Mouse (Mus musculus) ovary, postnatal 36 days (tissue): ENCODE data around the gene Ddi1.
"Not testable (repeated sequence)": the region's sequence is repeated elsewhere in the genome, so short reads cannot be mapped to it uniquely, and the experiment has no call there.

Experiments used
- DNase-seq: peaks from one replicate; pipeline ENCODE4 v3.0.0; 2022; ENCODE audit warnings: low spot score, mixed read lengths

The Ddi1 gene

GRCm38 (mm10) chr9:6269796-6270280, at the start of gene Ddi1:
Ddi1 (minus strand) TSS chr9:6269846.
- DNase-seq, result no peak

- DNase-seq, result no peak
Observed at GRCm38 (mm10) chr9:6317114-6317513, 47.5 kb upstream of the Ddi1 start.

DNA sequence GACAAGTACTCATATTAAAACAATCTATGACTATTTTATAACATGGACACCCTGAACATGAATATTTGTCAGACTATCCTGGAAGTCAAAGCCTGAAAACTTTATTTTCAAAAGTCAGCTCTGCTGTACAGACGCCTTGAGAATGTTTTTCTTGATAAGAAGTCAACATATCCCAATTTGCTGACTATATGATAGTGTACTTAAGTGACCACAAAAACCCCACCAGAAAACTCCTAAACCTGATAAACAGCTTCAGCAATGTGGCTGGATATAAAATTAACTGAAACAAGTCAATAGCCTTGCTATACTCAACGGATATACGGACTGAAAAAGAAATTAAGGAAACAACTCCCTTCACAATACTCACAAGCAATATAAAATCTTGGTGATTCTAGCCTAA, 36.2 kb upstream of the Ddi1 start:
- DNase-seq, result no peak

- no peak for DNase-seq
Observed at GRCm38 (mm10) chr9:6304590-6304989, 34.9 kb upstream of the Ddi1 start.

GRCm38 (mm10) chr9:6302050-6302449, 32.4 kb upstream of the Ddi1 start:
- DNase-seq, result no peak

DNA sequence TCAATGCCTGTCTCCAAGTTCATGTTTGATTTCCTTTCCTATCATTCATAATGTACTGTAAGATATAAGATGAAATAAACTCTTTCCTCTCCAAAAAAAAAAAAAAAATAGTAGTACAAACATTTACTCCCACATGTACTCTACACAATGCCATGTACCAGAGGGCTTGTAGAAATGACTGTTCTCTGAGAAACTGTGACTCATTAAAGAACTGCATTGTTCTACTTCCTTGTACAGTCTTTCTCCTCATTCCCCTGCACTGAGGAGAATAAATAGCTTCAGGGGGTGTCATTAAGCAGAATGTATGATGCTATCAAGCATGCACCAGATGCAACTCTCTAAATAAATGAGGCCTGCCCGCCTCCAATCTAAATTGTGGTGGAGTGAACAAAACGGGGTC, 28.9 kb upstream of the Ddi1 start:
- DNase-seq, result no peak

- DNase-seq, result no peak
Observed at GRCm38 (mm10) chr9:6289211-6289696, 19.6 kb upstream of the Ddi1 start.

- no peak for DNase-seq
Observed at GRCm38 (mm10) chr9:6286770-6287169, 17.1 kb upstream of the Ddi1 start.

DNA sequence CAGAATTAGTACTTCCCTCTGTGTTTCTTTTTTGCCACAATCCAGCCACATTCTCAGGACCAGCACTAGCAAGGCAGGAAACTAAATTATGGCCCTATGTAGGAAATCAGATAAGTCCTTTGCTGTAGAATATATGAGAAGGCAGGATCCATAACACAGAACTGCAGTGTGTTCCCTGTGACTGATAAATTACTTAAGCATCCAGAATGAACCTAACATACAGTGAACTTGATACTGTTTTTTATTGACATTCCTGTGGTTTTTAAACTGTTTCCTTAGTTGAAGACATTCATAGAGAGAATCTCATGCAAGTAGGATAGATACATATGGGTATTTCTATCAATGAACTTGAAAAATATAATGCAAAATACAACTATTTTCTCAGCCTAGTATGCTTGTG, 7.9 kb upstream of the Ddi1 start:
- no peak for DNase-seq

GRCm38 (mm10) chr9:6276395-6276794, 6.7 kb upstream of the Ddi1 start:
- no peak for DNase-seq

- no peak for DNase-seq
Observed at GRCm38 (mm10) chr9:6264820-6265219, 4.8 kb downstream of the Ddi1 start.

- no peak for DNase-seq
Observed at GRCm38 (mm10) chr9:6257072-6257471, 12.6 kb downstream of the Ddi1 start.

DNA sequence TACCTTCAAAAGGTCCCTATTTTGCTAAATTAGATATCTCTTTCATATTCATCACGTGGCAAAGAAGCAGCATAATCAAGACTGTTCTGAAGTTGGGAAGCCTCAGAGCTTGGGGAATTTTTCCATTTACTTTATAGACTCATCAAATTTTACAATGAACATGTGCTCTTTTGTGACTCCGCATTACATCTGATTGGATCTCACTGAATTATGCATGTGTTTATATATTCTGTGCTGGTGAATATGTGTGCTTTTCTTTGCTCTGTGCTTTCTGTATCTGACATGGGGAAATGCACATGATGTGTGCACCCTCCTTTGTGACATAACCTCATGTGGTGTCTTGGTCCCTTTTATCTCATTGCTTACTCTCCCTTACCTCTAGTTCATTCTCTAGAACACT, 17.7 kb downstream of the Ddi1 start:
- no peak for DNase-seq

DNA sequence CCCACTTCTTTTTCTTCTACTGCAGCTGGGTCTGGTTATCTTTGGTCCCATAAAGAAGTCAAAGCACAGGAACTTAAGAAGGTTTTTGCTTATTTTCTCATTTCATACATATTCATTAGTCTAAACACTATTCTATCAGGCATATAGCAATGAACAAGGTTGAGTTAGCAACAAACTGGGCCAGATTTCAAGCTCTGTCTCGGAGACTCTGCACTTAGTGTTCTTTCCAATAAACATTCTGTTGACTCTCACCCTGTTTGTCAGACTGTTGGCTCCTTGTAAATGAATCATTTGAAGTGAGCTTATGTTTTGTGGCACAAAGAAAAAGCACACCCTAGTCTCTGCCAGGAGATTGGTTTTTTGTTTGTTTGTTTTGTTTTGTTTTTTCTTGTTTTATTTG, 19.3 kb downstream of the Ddi1 start:
- no peak for DNase-seq

GRCm38 (mm10) chr9:6235982-6236381, 33.7 kb downstream of the Ddi1 start:
- not testable (repeated sequence) for DNase-seq

GRCm38 (mm10) chr9:6217505-6217904, 52.1 kb downstream of the Ddi1 start:
- DNase-seq, result no peak

DNA sequence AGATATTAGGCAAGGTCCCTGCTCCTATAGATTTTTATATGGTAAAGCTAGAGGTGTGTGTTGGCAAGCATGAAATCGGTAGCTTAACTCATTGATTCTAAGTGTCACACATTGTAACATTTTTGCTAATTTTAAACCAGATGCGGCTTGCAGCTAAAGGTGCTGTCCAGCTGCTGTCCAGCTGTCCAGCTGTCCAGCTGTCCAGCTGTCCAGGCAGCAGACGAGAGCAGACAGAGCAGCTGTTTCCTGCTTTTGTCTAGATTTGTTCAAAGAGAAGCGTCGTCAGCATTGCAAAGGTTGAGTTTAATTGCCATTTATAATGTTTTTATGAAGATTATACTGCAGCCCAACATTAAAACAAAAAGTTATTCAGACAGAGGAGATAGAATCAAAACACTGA, 56.8 kb downstream of the Ddi1 start:
- DNase-seq, result no peak
